Mouse (Mus musculus): ENCODE results near the gene Rgs3. TPM values are rescaled to one million over a fixed set of nuclear protein-coding genes. Genes with fewer than 3 reads are reported as not detected.
A peak's percentile ranks its signal among the peaks of the same experiment; 100 is the strongest.

Gene Rgs3
- polyA plus RNA-seq, 1 experiment = 45.8 TPM

DNA sequence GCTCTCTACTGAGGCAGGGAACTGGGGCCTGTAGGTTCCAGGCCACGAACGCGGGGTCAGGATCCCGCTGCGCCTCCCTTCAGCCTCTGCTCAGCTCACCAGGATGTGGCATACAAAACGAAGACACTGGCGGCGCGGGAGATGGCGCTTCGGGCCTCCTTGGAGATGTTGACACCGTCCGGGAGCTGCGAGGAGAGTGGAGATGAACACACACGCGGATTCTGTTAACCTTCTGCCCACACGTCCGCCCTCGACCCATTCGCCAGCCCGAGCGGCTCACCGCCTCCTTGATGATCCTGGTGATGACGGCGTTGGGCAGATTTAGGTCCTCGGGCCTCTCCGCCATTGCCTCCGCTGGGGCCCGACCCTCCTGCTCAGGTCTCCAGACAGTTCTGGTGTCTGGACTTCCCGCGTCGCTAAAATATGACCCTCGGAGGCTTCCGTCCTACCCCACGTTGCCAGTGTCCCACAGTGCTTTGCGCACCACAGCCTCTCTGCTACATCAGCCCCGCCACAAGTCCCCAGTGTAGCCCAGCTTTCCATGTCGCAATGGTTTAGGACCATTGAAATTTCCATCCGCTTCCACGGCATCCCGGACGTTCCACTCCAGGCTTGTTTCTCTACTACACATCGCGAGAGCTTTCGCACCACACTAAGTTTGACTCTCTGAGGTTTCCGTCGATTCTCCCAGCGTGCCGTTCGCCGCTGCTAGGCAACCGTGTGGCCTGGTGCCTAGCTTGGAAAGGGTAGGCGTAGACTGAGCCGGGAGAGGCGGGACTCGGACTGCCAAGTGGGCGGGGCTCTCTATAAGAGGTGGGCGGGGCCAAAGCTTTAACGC, 34.8 kb upstream of the Rgs3 start, which contains the start of the genes Pole3 and 4933430I17Rik:
Pole3 (minus strand) TSS at position 418 of the 838 bp plus-strand sequence.
4933430I17Rik (plus strand) TSS at position 719 of the 838 bp plus-strand sequence.
- H3K36me3 ChIP-seq (ENCODE audit: control insufficient read depth, insufficient read depth, low read length) = no peaks in the 10 kb centered on the region
- peak within 1 kb of the TSS; percentile 94 for H3K27ac ChIP-seq (ENCODE audit: insufficient read depth, low read depth, low read length)
- peak within 1 kb of the TSS; percentile 95 for H3K4me3 ChIP-seq (ENCODE audit: low read depth, low read length)
- no peaks in the 10 kb centered on the region for H3K27me3 ChIP-seq (ENCODE audit: control insufficient read depth, insufficient read depth, low read length)
- WGBS = under 1% methylated on average over 59 of the region's 59 CpGs
- TF ChIP-seq CTCF (IDR thresholded peaks at IDR 0.05; ENCODE audit: extremely low read depth, insufficient read length, insufficient replicate concordance, low read depth, low read length) (no peak), POLR2A (IDR thresholded peaks at IDR 0.05; ENCODE audit: low read depth, low read length) (0 out of 2 replicates have a peak, but pooled peaks have one; percentile 17)
- peaks cover 3% of the 10 kb centered on the region; the same call in 1 of the 2 replicates for H3K4me1 ChIP-seq (ENCODE audit: control insufficient read depth, insufficient read depth, insufficient read length, low read length)

DNA sequence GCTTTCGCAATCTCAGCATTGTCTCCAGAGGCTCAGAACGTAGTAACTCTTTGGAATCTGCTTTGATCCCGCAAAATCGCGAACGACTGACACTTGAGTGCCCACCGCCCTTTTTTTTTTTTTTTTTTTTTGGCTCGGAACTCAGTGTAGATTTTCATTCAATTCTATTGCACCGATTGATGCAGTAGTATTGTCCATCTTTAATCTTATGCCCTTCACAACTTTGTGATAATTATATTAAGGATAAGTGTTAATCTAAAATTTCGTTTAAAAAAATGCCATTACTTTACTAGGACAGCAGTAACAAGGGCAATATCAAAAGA, 34.2 kb upstream of the Rgs3 start:
- peak overlapping the region; percentile 95 for H3K4me3 ChIP-seq (ENCODE audit: low read depth, low read length)
- H3K27ac ChIP-seq (ENCODE audit: insufficient read depth, low read depth, low read length) = no peak overlapping the region
- no peaks in the 10 kb centered on the region for H3K27me3 ChIP-seq (ENCODE audit: control insufficient read depth, insufficient read depth, low read length)
- no peaks in the 10 kb centered on the region for H3K36me3 ChIP-seq (ENCODE audit: control insufficient read depth, insufficient read depth, low read length)
- no peak for TF ChIP-seq POLR2A (IDR thresholded peaks at IDR 0.05; ENCODE audit: low read depth, low read length)
- TF ChIP-seq CTCF (IDR thresholded peaks at IDR 0.05; ENCODE audit: extremely low read depth, insufficient read length, insufficient replicate concordance, low read depth, low read length) = 0 out of 2 replicates have a peak, but pooled peaks have one; percentile 6
- WGBS = 2% methylated on average over 10 of the region's 10 CpGs
- peaks cover 5% of the 10 kb centered on the region for H3K4me1 ChIP-seq (ENCODE audit: control insufficient read depth, insufficient read depth, insufficient read length, low read length)

DNA sequence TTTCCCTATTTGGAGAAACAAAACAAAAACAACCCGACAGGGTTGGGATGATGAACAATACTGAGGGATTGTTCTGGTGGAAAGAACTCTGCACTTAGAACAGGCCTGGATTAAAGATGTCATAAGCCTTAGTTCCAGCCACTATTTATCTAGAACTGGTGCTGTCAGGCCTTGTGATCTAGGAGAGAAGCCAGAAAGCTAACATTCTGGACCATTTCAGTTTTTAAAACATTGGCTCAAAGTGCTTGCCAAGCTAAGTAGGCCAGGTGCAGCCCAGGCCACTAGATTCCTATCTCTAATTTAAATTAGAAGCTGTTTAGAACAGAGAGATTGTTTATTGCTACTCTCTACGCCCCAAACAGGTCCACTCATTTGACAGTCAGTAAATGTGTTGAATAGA, 33.4 kb upstream of the Rgs3 start:
- 56% methylated on average over 2 of the region's 2 CpGs for WGBS
- peaks cover 5% of the 10 kb centered on the region for H3K4me1 ChIP-seq (ENCODE audit: control insufficient read depth, insufficient read depth, insufficient read length, low read length)
- no peak overlapping the region for H3K4me3 ChIP-seq (ENCODE audit: low read depth, low read length)
- TF ChIP-seq CTCF (IDR thresholded peaks at IDR 0.05; ENCODE audit: extremely low read depth, insufficient read length, insufficient replicate concordance, low read depth, low read length) (no peak), POLR2A (IDR thresholded peaks at IDR 0.05; ENCODE audit: low read depth, low read length) (no peak)
- no peaks in the 10 kb centered on the region for H3K36me3 ChIP-seq (ENCODE audit: control insufficient read depth, insufficient read depth, low read length)
- H3K27ac ChIP-seq (ENCODE audit: insufficient read depth, low read depth, low read length) = no peak overlapping the region
- no peaks in the 10 kb centered on the region for H3K27me3 ChIP-seq (ENCODE audit: control insufficient read depth, insufficient read depth, low read length)

DNA sequence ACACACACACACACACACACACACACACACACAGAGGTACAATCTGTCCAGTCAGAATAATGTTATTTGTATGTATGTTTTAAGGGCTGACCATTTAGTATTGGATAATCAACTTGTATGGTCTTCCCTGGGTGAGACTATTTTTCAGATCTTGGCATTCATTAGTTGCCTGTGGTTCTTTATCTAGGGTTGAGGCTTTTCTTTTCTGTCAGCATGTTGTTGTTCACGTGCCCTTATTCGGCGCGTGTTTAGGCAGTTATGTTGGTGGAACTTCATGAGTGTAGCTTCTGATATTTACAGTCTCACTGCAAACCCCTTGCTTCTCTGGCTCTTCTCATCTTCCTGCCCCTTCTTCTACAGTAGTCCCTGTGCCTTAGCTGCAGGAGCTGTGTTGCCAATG, 32.0 kb upstream of the Rgs3 start:
- Histone ChIP-seq H3K4me1 (ENCODE audit: control insufficient read depth, insufficient read depth, insufficient read length, low read length) (peaks cover 5% of the 10 kb centered on the region), H3K4me3 (ENCODE audit: low read depth, low read length) (no peak overlapping the region), H3K27me3 (ENCODE audit: control insufficient read depth, insufficient read depth, low read length) (no peaks in the 10 kb centered on the region), H3K36me3 (ENCODE audit: control insufficient read depth, insufficient read depth, low read length) (no peaks in the 10 kb centered on the region), H3K27ac (ENCODE audit: insufficient read depth, low read depth, low read length) (no peak overlapping the region)
- 82% methylated on average over 4 of the region's 4 CpGs for WGBS
- TF ChIP-seq CTCF (IDR thresholded peaks at IDR 0.05; ENCODE audit: extremely low read depth, insufficient read length, insufficient replicate concordance, low read depth, low read length) = no peak
- no peak for TF ChIP-seq POLR2A (IDR thresholded peaks at IDR 0.05; ENCODE audit: low read depth, low read length)

DNA sequence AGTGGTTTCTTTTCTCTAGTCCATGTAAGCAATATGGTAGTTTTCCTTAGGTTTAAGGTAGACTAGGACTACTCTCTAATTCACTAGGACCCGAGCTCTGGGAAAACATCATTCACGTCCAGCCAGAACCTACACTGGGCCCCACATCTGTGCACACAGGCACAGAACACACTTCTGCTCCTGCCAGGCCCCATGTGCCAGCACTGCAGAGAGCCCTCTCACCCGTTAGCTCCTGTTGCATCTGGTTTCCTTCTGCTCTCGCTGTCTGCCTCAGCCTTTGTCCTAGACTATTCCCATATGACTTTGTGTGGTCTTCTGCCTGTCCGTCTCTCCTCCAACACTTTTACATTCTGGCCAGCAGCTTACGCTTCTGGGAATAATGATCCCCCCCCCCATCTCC, 25.9 kb upstream of the Rgs3 start:
- Histone ChIP-seq H3K27ac (ENCODE audit: insufficient read depth, low read depth, low read length) (no peak overlapping the region), H3K4me3 (ENCODE audit: low read depth, low read length) (no peak overlapping the region), H3K36me3 (ENCODE audit: control insufficient read depth, insufficient read depth, low read length) (no peaks in the 10 kb centered on the region), H3K27me3 (ENCODE audit: control insufficient read depth, insufficient read depth, low read length) (no peaks in the 10 kb centered on the region), H3K4me1 (ENCODE audit: control insufficient read depth, insufficient read depth, insufficient read length, low read length) (peaks cover 2% of the 10 kb centered on the region)
- TF ChIP-seq CTCF (IDR thresholded peaks at IDR 0.05; ENCODE audit: extremely low read depth, insufficient read length, insufficient replicate concordance, low read depth, low read length) = no peak
- TF ChIP-seq POLR2A (IDR thresholded peaks at IDR 0.05; ENCODE audit: low read depth, low read length) = no peak
- WGBS = 89% methylated on average over 6 of the region's 6 CpGs

DNA sequence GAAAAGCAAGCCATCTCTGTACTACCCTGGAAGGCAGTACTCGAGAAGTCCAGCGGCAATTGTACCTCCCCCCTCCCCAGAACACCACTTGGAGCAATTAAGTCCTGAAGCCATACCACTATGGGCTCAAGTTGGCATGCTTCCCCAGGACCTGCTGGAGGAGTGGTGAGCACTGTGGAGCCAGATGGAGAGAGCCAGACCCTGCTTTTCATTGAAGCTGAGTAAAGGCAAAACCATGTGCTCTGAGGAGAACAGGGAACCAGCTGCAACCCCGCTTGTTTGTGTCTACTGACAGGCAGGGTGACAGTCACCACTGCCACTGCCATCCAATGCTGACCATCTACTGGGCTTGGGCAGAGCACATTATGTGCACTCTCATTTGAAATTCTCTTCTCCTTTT, 17.8 kb upstream of the Rgs3 start:
- Histone ChIP-seq H3K4me1 (ENCODE audit: control insufficient read depth, insufficient read depth, insufficient read length, low read length) (no peaks in the 10 kb centered on the region), H3K36me3 (ENCODE audit: control insufficient read depth, insufficient read depth, low read length) (no peaks in the 10 kb centered on the region), H3K27ac (ENCODE audit: insufficient read depth, low read depth, low read length) (no peak overlapping the region), H3K27me3 (ENCODE audit: control insufficient read depth, insufficient read depth, low read length) (no peaks in the 10 kb centered on the region), H3K4me3 (ENCODE audit: low read depth, low read length) (no peak overlapping the region)
- TF ChIP-seq CTCF (IDR thresholded peaks at IDR 0.05; ENCODE audit: extremely low read depth, insufficient read length, insufficient replicate concordance, low read depth, low read length) (no peak), POLR2A (IDR thresholded peaks at IDR 0.05; ENCODE audit: low read depth, low read length) (no peak)
- 81% methylated on average over 3 of the region's 3 CpGs for WGBS

DNA sequence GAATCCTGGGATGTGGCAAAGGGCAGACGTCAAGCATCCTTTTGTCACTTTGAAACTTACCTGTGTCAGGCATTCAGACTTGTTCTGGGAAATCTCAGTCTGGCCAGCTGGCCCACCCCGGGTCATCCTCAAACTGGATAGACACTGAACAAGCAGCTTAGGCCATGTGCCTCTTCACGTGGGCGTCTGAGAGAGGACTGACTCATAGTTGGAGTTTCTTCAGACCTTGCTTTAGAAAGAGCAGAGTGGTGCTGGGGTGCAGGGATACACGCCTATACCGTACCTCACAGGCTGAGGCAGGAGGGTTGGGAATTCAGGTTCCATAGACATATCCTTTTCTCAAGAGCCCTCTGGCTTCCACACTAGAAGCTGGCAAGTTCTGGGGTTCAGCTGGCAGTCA, 15.9 kb upstream of the Rgs3 start:
- Histone ChIP-seq H3K36me3 (ENCODE audit: control insufficient read depth, insufficient read depth, low read length) (no peaks in the 10 kb centered on the region), H3K27ac (ENCODE audit: insufficient read depth, low read depth, low read length) (no peak overlapping the region), H3K4me1 (ENCODE audit: control insufficient read depth, insufficient read depth, insufficient read length, low read length) (no peaks in the 10 kb centered on the region), H3K4me3 (ENCODE audit: low read depth, low read length) (no peak overlapping the region), H3K27me3 (ENCODE audit: control insufficient read depth, insufficient read depth, low read length) (no peaks in the 10 kb centered on the region)
- TF ChIP-seq CTCF (IDR thresholded peaks at IDR 0.05; ENCODE audit: extremely low read depth, insufficient read length, insufficient replicate concordance, low read depth, low read length) (no peak), POLR2A (IDR thresholded peaks at IDR 0.05; ENCODE audit: low read depth, low read length) (no peak)
- 86% methylated on average over 6 of the region's 6 CpGs for WGBS

Data from small intestine, adult 2 months (tissue).